Mouse (Mus musculus) brain, embryonic 14.5 days (tissue): ENCODE measurements around the gene Btbd2.
A peak's percentile ranks its signal among the peaks of the same experiment; 100 is the strongest.

Experiments
- CTCF ChIP-seq: fragments of 200-500 bp; IDR thresholded peaks from 2 replicates; pipeline ENCODE4 v1.5.1; 2012; ENCODE audit warnings: inconsistent platforms, mild to moderate bottlenecking, moderate library complexity, borderline replicate concordance; ENCODE audit not compliant: insufficient read depth, insufficient read length; ENCODE audit errors: extremely low read depth
- POLR2A ChIP-seq: fragments of 200-500 bp; IDR thresholded peaks from 2 replicates; pipeline ENCODE4 v1.6.1; 2012; ENCODE audit warnings: mild to moderate bottlenecking, inconsistent platforms, borderline replicate concordance; ENCODE audit not compliant: poor library complexity, insufficient read depth, insufficient read length, severe bottlenecking; ENCODE audit errors: extremely low read depth

- TF ChIP-seq POLR2A (no peak), CTCF (peak; percentile 64)
Observed at GRCm38 (mm10) chr10:80684214-80684613, 27.3 kb upstream of the Btbd2 start.
